Mouse (Mus musculus): ENCODE measurements around the gene Runx1. TPM values are rescaled to one million over a fixed set of nuclear protein-coding genes. Genes with fewer than 3 reads are reported as not detected.

Runx1 gene
- total RNA-seq, 2 experiments from 2014 or later, result 8.8 to 14.8 TPM

DNA sequence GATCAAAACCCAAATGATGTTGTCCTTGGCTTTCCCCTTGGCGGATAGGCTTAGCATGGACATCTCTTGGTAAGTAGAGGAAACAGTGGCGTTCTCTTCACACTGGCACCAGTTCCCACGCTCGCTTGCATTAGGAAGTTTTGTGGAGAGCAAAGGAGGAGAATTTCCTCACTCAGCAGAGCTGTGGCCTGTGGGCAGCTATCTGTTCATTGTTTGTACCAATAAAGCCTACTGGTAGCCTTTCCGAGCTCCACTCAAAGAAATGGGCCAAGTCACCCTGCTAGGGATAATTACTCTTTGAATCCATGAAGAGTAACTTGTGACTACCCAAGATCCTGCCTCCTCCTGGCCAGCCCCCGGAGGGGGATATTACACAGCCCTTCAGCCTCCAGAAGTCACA is 734 bp upstream of the Runx1 start:
- no peak for DNase-seq

DNA sequence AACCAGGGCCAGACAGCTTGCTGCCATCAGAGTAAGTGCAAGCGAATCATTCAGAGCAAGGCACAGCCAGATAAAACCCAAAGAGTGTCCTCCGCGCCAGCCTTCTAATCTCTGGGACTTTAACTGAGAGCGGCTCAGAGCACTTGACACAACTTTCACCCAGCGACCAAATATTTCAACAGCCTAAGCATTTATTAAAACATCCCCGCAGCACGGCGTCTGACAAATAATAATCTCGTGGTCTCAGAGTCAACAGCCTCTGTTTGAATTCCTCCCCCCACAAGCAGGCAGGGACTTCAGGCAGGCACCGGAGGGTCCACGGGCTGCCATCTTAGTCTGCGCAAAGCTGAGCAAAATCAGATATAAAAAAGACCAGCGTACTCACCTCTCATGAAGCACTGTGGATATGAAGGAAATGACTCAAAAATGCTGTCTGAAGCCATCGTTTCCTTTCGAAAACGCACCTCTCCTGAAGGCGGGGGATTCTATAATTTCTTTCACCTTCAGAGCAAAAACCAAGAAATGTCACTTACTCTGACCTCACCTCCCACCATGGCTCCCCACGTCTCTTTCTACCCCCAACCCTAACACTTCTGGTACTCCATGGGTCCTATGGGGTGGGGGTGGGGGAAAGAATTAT is 625 bp downstream of the Runx1 start:
- DNase-seq, result no peak

DNA sequence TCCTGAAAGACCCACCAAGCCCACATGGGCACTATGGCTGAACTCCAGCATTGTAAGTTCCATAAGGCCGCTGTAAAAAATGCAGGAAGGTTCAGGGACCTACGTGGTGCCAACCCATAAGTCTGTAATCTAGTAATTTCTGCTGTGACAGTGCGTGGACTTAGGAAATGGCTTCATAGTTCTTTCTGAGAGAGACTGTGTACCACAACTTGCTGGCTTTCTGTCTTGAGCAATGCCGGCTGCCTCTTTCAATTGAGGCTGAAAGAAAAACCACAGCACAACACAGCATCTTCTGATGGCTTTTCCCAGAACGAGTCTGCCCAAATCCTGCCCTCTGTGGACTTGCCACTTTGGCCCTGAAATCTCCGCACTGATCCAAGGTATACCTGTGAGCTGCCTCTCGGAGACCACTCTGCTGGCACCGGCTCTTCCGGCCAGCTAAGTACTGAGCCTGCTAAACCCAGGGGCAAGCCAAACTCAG is 1.2 kb downstream of the Runx1 start:
- DNase-seq, result no peak

DNA sequence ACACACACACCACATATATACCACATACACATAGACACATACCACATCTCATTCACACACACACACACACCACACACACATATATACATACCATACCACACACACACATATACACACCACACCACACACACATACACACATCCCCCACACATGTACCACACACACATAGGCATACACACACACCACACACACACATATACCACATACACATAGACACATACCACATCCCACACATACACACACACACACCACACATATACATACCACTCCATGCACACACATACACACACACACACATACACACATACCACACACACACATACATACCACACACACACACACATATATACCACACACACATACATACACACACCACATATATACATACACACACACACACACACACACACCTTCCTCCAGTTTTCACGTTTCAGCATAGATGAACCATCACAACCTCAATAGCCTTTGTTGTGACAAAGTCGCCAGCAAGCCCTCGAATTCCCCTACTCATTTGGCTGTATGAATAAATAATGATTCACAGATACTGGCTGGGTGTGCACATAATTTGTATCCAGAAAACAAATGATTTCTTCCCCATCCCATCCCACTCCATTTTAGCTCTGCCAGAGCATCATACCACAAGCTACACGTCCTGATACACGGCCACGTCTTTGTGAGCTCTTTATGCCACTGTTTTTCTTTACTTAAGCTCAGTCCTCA is 1.8 kb downstream of the Runx1 start:
- no peak for DNase-seq

DNA sequence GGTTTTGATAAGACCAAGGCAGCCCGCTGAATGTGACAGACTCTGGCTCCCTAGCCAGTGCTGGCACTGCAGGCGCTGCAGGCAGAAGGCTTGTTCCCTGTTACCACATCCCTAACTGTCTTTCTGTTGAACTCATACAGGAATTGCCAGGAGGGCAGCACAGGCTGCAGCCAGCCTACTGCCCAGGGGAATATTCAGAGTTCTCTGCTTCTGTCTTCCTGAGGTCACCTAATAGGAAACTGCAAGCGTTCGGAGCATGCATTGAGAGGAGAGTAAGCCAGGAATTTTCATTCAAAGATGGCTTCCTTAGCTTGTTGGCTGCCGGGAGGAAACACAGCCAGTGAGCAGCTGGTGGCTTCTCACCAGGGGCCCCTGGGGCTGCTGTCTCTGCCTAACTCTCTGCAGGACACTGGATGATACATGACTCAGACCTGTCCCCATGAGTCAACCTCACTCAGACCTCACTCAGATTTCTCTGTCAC is 2.5 kb downstream of the Runx1 start:
- no peak for DNase-seq

DNA sequence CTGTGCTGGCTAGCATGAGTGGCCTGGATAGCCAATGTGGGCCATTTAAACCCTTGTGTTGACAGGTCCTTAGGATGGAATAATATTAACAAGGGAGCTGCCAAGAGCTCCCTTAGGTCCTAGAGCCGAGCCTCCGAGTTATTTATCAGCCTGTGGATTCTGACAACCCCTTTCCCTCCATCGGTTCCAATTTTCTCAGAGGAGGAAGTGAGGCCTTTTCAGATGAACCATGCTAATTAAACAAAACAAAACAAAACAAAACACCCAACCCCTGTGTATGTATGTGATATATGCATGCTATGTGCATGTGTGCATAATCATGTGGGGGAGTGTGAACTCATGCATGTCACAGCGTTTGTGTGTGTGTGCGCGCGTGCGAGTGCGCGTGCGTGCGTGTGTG is 3.3 kb downstream of the Runx1 start:
- DNase-seq, result no peak

DNA sequence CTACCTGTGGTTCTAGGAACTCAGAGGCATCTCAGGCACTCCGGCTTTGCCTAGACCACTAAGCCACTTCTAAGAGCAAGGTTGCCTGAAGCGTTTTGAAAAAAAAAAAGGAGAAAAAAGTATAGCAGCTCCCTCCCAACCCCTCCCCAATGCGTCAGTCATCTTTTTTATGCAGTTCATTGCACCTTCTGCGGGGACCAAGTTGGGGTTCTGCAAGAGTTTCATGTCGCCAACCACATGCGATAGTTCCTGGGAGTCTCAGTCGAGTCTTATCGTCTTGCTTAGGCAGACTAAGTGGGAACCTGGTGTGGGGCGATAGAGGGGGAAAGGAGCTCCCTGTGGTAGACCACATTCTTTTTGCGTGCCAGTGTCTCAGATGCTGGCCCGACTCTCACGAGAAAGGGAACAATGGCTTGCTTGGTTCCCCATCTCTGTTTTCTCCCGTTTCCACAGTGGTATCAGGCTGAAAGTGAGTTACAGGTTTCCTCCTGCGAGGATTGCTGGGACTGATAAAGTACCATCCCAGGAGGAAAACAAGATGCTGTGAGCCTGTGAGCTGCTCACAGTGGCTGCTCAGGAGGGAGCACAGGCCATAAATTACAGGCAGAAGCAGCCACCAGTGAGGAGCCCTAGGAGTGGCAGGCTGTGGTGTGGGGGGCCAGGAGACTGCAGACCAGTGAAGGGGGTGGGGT is 3.9 kb downstream of the Runx1 start:
- no peak for DNase-seq

DNA sequence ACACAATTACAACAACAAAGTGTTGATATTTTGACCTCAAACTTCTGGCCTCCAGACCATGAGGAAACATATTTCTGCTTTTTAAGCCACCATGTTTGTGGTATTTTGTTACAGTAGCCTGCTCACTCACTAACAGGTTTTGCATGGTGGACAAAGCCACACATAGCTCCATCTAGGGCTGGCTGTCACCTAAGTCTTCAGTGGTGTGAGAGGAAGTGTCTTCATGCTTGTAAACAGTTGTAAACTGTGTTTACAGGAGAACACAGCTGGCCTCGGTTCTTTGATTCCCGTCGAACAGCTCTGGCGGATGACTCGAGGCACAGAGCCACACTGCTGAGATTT is 4.4 kb downstream of the Runx1 start:
- DNase-seq, result no peak

DNA sequence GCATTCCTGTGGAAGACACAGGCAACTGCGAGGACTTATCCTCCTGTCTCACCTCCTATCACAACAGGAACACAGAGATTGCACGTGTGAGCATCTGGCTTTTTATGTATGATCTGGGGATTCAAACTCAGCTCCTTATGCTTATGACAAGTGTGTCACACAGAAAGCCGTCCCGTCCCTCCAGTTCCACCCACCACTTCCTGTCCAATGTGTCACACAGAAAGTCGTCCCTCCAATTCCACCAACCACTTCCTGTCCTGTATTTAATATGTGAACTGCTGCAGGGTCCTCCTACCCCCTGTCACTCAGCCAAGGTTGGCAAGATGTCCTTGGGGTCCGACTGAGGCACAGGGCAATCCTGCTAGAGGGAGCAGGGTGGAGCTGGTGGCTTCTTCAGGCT is 5.5 kb downstream of the Runx1 start:
- DNase-seq, result no peak

DNA sequence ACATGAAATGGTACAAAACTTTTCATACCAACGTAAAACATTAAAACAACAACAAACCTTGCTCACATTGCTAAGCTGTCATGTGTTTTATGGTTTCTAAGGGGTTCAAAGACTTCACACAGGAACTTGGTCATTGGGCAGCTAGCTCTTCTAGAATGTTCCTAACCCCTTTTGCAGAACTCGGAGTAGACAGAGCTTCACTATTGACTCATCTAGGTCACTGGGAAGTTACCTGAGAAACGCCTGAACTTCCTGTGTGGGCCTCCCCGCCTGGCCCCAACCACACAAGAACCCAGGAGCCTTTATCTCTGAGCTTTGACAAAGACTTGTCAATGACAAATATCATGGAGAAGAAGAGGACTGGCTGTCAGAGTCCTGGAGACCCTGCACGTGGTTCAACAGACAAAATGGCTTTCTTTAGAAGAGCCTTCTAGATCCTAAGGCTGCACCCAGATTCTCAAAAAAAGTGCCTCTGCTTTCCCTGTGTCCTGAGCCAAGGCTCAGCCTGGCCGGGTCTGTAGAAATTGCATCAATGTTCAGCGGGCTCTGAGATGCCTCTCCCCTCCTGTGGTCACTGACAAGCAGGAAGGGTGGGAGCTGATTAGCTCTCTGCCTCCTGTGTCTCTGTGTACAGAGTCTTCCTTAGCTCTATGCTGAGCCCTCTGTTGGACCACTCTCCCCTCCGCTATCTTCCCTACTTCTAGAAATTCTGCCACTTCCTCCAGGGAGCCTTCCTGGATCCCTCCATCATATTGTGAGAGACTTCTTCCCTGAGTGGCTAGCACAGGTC is 7.3 kb downstream of the Runx1 start:
- DNase-seq, result no peak

DNA sequence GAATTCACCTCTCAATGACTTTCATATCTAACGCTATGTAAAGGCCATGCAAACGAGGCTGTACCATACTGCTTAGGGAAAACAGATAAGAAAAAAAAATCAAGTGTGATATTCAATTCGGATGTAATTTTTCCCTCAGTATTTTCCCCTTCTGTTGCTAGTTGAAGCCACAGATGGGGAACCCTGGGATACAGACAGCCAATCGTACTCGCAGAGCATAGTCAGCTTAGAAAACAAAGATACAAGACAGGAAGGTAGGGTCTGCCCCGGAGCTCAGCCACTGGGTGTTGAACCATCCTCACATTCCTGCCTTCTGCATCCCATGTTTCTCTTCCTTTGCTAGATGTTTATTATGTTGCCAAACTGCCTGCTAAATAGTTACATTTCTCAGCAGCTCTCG is 9.9 kb downstream of the Runx1 start:
- DNase-seq, result no peak

DNA sequence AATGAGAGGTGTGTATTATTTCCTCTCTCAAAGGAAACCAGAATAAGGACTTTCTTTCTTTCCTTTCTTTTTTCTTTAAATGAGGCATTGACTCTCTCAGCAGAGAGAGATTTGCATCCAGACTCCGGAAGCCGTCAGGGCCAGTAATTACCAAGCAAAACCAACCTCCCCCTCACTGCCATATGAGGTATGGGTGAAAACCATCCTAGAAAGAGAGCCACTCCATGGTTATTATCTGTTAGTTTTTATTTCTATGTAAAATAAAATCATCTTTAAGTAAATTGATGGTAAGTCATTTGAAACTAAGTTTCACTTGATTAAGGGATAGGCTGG is 10.8 kb downstream of the Runx1 start:
- DNase-seq, result no peak

DNA sequence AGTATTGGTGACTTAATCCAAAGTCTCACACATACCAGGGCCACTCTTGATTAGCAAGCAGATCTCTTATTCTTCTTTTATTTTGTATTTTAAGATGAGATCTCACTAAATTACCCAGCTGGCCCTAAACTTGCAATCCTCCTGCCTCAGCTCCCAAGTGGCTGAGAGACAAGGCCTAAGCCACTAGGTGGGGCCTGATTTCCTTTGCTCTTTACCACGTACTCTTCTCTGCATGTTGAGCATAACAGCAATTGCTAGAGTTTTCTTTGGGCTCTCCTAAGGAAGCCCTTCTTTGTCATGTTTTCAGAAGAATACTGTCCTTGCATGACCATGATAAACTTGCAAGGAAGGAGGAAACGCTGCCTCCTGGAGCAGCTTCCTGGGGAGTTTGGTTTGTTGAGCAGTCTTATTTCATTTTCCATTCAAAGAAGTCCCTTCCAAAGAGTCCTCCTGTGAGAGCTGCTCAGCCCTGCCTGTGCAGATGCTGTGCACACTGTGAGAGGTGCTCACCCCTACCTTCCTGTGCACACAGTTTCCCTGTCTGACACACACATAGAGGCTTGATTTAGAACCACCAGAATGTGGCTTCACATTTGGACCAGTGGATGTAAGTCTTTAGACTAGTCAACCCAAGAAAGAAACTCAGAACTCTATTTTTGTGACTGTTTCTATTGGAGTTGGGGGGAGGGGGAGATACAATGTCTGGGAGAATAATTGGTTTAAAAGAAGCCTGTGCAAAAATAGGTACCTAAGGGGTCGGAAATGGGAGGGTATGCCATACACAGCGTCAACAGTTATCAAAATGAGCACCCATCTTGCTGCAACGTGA is 11.4 kb downstream of the Runx1 start:
- DNase-seq, result no peak

DNA sequence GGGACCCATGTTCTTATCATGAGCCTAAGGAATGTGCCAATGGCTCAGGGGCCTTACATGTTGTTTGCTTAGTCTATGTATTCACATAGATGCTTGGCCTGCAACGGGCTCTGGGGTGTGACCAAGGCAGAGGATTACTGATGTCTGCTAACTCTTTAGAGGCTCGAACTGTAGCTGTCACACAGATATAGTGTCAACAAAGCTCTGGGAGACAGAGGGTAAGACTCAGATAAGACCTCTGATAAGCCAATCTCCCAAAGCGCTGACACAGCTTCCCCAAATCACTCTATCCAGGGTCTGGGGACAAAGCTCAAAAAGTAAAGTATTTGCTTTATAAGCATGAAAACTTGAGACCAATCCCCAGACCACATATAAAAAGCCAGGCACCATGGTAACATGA is 13.5 kb downstream of the Runx1 start:
- DNase-seq, result no peak

DNA sequence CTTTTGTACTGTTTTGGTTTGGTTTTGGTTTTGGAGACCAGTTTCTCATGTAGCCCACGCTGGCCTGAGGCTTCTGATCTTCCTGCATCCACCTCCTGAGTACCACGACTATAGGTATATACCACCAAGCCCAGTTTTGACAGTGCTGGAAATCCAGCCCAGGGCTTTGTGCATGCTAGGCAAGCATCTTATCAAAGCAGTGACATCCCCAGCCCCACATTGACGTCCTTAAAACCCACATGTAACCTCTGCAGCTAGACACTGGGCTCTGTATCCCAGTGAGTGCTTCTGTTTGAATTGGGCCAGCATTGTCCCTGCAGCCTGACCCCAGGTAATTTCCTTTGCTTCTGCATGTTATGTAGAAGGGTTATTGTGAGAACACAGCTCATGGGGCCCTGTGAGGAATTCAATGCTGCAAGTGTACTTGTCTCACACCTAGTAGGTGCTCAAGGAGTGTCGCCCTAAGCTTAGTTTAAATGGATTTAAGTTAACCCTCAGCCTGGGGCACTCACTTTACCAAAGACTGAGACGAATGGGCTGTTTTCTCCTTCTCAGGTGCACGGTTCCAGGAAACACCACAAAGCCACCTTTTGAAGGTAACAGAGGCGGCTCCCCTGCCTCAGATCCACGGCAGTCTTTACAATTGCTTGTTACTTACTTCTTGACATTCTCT is 15.2 kb downstream of the Runx1 start:
- DNase-seq, result no peak

DNA sequence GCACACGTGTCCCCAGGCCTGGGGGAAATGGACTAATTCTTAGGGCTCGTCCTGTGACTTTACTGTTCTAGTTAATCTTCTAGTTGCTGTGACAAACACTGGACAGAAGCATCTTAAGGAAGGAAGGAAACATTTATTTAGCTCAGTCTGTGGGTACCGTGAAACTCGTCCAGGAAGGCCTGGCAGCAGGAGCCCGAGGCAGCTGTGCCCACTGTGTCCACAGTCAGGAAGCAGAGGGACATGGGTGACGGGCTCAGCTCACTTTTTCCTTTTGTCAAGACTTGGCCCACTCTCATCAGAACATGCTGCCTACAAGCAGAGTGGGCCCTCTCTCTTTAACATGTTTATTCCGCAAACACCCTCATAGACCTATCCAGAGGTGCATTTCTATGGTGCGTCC is 18.2 kb downstream of the Runx1 start:
- DNase-seq, result no peak

DNA sequence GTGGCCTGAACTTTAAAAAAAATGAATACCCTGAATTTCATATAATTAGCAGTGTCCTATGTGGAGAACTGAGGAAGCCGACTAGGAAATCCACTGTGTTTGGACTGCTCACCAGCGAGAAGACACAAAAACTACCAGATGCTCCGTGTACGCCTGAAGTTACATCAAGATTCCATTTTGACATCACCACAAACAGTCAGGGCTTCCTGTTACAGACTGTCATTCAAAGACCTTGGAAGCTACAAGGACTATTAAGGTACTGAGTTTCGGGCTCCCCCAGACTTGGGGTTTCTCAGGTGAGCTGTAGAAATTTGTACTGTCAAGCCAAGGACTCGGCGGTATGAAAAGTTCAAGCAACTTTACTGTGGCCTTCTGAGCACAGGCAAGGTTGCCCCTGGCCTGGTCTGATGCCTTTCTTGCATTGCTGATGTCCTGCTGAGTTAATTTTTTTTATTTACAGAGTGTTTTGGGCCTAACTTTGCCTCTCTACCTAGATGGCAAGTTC is 22.8 kb downstream of the Runx1 start:
- no peak for DNase-seq

DNA sequence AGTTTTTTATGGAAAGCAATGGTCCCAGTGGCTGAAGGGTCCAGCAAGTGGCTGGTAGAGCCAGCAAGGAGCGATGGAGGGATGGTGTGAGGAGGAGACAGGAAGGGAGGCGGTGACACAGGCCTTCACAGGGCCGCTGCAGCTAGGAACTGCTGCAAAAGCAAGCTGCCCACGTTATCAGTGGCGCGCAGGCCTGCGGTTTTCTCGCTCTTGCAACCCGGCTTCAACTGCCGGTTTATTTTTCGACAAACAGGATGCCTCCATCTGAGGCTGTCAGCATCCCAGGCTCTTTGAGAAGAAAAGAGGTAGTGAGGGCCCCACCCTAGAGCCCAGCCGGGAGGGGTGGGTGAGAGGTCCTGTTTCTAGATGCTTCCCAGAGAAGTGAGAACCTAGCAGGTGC is 24.4 kb downstream of the Runx1 start:
- no peak for DNase-seq

DNA sequence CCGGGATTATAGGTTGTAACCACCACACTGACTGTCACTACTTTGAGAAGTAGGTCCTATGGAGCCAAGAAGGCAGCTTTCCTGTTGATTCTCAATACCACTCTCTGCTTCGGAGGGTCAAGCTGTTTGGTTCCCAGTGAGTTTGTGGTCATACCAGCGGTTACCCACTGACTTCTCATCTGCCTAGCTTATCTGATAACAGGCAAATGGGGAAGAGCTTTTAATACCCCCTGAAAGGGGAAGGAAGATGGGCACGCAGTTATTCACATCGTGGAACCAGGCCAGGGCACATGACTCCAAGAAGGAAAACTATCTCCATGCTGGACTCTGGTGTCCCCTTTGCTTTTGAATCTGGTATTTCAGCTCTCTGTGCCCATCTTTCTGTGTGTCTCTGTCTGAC is 25.1 kb downstream of the Runx1 start:
- no peak for DNase-seq

DNA sequence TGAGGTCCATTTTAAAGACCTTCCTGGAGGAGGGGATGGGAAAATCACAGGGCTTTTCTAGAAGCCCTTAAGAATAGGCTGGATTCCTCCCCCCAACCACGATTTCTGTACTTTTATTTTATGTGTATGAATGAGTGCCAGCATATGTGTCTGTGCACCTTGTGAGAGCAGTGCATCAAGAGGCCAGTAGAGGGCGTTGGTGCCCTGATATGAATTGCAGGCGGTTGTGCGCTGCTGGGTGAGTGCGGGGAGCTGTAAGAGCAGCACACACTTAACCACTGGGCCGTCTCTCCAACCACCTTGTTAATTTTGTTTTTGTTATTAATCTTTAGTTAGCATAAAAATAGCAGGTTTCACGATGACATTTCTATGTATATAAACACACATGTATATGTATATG is 26.0 kb downstream of the Runx1 start:
- no peak for DNase-seq

DNA sequence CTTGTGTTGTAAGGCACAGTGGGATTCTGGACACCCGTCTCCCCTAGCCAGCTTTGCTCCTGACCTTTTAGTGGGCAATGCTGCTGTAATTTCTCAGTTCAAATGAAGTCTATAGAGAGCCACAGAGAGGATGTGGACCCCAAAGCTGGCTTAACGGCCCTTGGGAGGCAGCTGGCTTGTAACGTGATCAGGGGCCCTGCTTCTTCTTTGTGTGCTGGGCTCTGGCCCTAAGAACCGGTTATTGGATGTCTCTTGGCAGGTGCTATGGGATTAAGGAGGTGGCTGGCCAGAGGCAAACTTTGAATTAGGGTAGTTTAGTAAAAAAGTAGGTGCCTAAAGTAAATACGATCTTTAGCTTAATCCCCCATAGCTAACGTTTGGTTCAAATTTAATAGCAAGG is 31.8 kb downstream of the Runx1 start:
- DNase-seq, result no peak

All from gastrocnemius, postnatal 10 days (tissue).